Comparison of ENCODE assay signal across 8 mouse cellular contexts in genomic region chr10:42031021-42031420, GRCm38 (mm10). TPM values are rescaled to one million over a fixed set of nuclear protein-coding genes. Genes with fewer than 3 reads are reported as not detected.
DNase-seq lines count a peak whose midpoint lies in the region; ATAC-seq lines count a peak whose summit lies in the region.

No protein-coding gene starts in this region.

- peak overlapping the region; percentile 56 for H3K4me2 ChIP-seq in heart, embryonic 14.5 days (ENCODE audit: low read length)
- H3K4me2 ChIP-seq in liver, embryonic 13.5 days, result peak overlapping the region; percentile 53
- peak overlapping the region; percentile 41 for H3K4me2 ChIP-seq in stomach, embryonic 15.5 days

- peak overlapping the region; percentile 4 to 52; a peak in 3 of 4 replicates for H3K27ac ChIP-seq in heart, embryonic 14.5 days (replicated peaks in 1 of 2; ENCODE audit: control insufficient read depth in 1 of 2, insufficient read depth in 1 of 2, low read depth in 2 of 2, low read length in 2 of 2)
- 0 out of 2 replicates have a peak overlapping the region, but pooled peaks have one; percentile 1 for H3K27ac ChIP-seq in liver, embryonic 13.5 days
- H3K27ac ChIP-seq in stomach, embryonic 15.5 days, result no peak overlapping the region

- H3K9me3 ChIP-seq in heart, embryonic 14.5 days (ENCODE audit: control insufficient read depth, low read length), result no peaks in the 10 kb centered on the region
- no peaks in the 10 kb centered on the region for H3K9me3 ChIP-seq in liver, embryonic 13.5 days (replicated peaks)
- H3K9me3 ChIP-seq in stomach, embryonic 15.5 days, result no peaks in the 10 kb centered on the region

- peak overlapping the region; percentile 28 for H3K9ac ChIP-seq in heart, embryonic 14.5 days (ENCODE audit: low read length)
- H3K9ac ChIP-seq in liver, embryonic 13.5 days, result peak overlapping the region; percentile 48
- H3K9ac ChIP-seq in stomach, embryonic 15.5 days, result no peak overlapping the region

- 16% methylated on average over 16 of the region's 16 CpGs for WGBS in heart, embryonic 14.5 days
- WGBS in liver, embryonic 13.5 days (ENCODE audit: insufficient replicate concordance), result 9% methylated on average over 16 of the region's 16 CpGs
- WGBS in stomach, embryonic 15.5 days, result 16% methylated on average over 16 of the region's 16 CpGs

- H3K36me3 ChIP-seq in heart, embryonic 14.5 days (ENCODE audit: control insufficient read depth, insufficient read depth, low read length), result no peaks in the 10 kb centered on the region
- no peaks in the 10 kb centered on the region for H3K36me3 ChIP-seq in liver, embryonic 13.5 days
- H3K36me3 ChIP-seq in stomach, embryonic 15.5 days, result no peaks in the 10 kb centered on the region

- H3K4me3 ChIP-seq in heart, embryonic 14.5 days (ENCODE audit: control insufficient read depth in 1 of 2, insufficient read depth in 1 of 2, low read depth in 1 of 2, low read length in 2 of 2), result peak overlapping the region; percentile 14 to 16; a peak in 2 of 4 replicates
- H3K4me3 ChIP-seq in liver, embryonic 13.5 days (replicated peaks), result peak overlapping the region; percentile 8; the same call in 1 of the 2 replicates
- 0 out of 2 replicates have a peak overlapping the region, but pooled peaks have one; percentile 14 for H3K4me3 ChIP-seq in stomach, embryonic 15.5 days (replicated peaks)

- peaks cover 5 to 7% of the 10 kb centered on the region in 2 experiments; a peak in 3 of 4 replicates for H3K4me1 ChIP-seq in heart, embryonic 14.5 days (ENCODE audit: control insufficient read depth in 2 of 2, insufficient read depth in 2 of 2, low read length in 2 of 2)
- H3K4me1 ChIP-seq in liver, embryonic 13.5 days (replicated peaks), result peaks cover 25% of the 10 kb centered on the region
- peaks cover 4% of the 10 kb centered on the region; the same call in 1 of the 2 replicates for H3K4me1 ChIP-seq in stomach, embryonic 15.5 days

- peak; percentile 31; the same call in 1 of the 2 replicates for ATAC-seq in heart, embryonic 14.5 days (ENCODE audit: insufficient number of reproducible peaks, insufficient read depth, low FRiP score, low read depth)
- peak; percentile 79 for ATAC-seq in liver, embryonic 13.5 days (ENCODE audit: low read depth)
- peak; percentile 53 for ATAC-seq in stomach, embryonic 15.5 days (ENCODE audit: insufficient read depth, low FRiP score, low read depth)

- H3K27me3 ChIP-seq in heart, embryonic 14.5 days (ENCODE audit: control insufficient read depth, insufficient read depth, low read length), result 0 out of 2 replicates have a peak, but pooled peaks cover 3% of the 10 kb centered on the region
- H3K27me3 ChIP-seq in liver, embryonic 13.5 days, result no peaks in the 10 kb centered on the region
- H3K27me3 ChIP-seq in stomach, embryonic 15.5 days (replicated peaks), result no peaks in the 10 kb centered on the region

- peak; percentile 81 for DNase-seq in CD4-positive helper T cell, adult 2 months (ENCODE audit: low read depth, low spot score)
- DNase-seq in c-Kit-negative CD71-positive TER-119-positive erythroid progenitor cells, embryonic 14.5 days (ENCODE audit: low read depth, low spot score), result peak; percentile 41
- peak; percentile 53 for DNase-seq in fibroblast of lung, adult 2 months (ENCODE audit: low read depth)
- peak; percentile 91 for DNase-seq in kidney, postnatal 14 days
- peak; percentile 83 for DNase-seq in liver, embryonic 13.5 days
- peak; percentile 80 to 85 for DNase-seq in natural killer cell, adult 2 months (ENCODE audit: low spot score in 2 of 2)

RNA-seq across cellular contexts. Expression of gene Armc2, which starts 12.8 kb away (rescaled TPM):
- 1.4 and 2.2 TPM in 2 replicates for polyA plus RNA-seq in heart, embryonic 14.5 days (2014; fragmentation: Nextera tagmentation; extraction: Ambion mirVana)
- 0.23 and 0.25 TPM in 2 replicates for polyA plus RNA-seq in liver, embryonic 13.5 days (2015; fragmentation: Nextera tagmentation; extraction: Ambion mirVana)
- 2.0 TPM in 2 replicates for polyA plus RNA-seq in stomach, embryonic 15.5 days (2015; fragmentation: Nextera tagmentation; extraction: Ambion mirVana)

Comparison
In these comparisons a context has a peak if more than half of its experiments do, and no peak if none do; other contexts are left out.
1. DNase-seq: peak in every context shown above with its lines; median percentile 91 in kidney, postnatal 14 days; 83 in liver, embryonic 13.5 days; 82 in natural killer cell, adult 2 months; 81 in CD4-positive helper T cell, adult 2 months; 53 in fibroblast of lung, adult 2 months; 41 in c-Kit-negative CD71-positive TER-119-positive erythroid progenitor cells, embryonic 14.5 days.